In genomic region chr17:8367514-8368480, GRCm38 (mm10) we compare ENCODE assay signal across 8 mouse cellular contexts. TPM values are rescaled to one million over a fixed set of nuclear protein-coding genes. Genes with fewer than 3 reads are reported as not detected.
DNase-seq lines count a peak whose midpoint lies in the region; ATAC-seq lines count a peak whose summit lies in the region.

No protein-coding gene starts in this region.

- no peak overlapping the region for H3K4me3 ChIP-seq in heart, embryonic 15.5 days
- 0 out of 2 replicates have a peak overlapping the region, but pooled peaks have one; percentile 12 for H3K4me3 ChIP-seq in forebrain, embryonic 16.5 days (replicated peaks; ENCODE audit: low read length)
- H3K4me3 ChIP-seq in limb, embryonic 11.5 days (ENCODE audit: low read depth, low read length): no peak overlapping the region
- H3K4me3 ChIP-seq in stomach, embryonic 14.5 days (ENCODE audit: low read depth, low read length): no peak overlapping the region

- peaks cover 18% of the 10 kb centered on the region for H3K4me1 ChIP-seq in heart, embryonic 15.5 days (replicated peaks)
- H3K4me1 ChIP-seq in forebrain, embryonic 16.5 days (replicated peaks; ENCODE audit: control insufficient read depth, insufficient read depth, low read length): peaks cover 51% of the 10 kb centered on the region
- H3K4me1 ChIP-seq in limb, embryonic 11.5 days (ENCODE audit: control insufficient read depth, insufficient read depth, low read length): peaks cover 24% of the 10 kb centered on the region
- H3K4me1 ChIP-seq in stomach, embryonic 14.5 days (ENCODE audit: control insufficient read depth, insufficient read depth, low read length): peaks cover 11% of the 10 kb centered on the region; the same call in 1 of the 2 replicates

- H3K27ac ChIP-seq in heart, embryonic 15.5 days: no peak overlapping the region
- H3K27ac ChIP-seq in forebrain, embryonic 16.5 days (ENCODE audit: low read length): peak overlapping the region; percentile 99
- H3K27ac ChIP-seq in limb, embryonic 11.5 days (replicated peaks; ENCODE audit: low read depth, low read length): 0 out of 2 replicates have a peak overlapping the region, but pooled peaks have one; percentile 12
- H3K27ac ChIP-seq in stomach, embryonic 14.5 days (ENCODE audit: low read length): peak overlapping the region; percentile 58

- DNase-seq in heart, adult 18-20 months: no peak
- DNase-seq in limb, embryonic 11.5 days (ENCODE audit: low spot score): peak; percentile 40
- no peak for DNase-seq in gastrocnemius, postnatal 4 days (ENCODE audit: low spot score in 2 of 2)
- DNase-seq in liver: no peak
- no peak for DNase-seq in gastrocnemius, adult 18-20 months (ENCODE audit: low spot score)

- 0 out of 2 replicates have a peak, but pooled peaks have one; percentile 20 for ATAC-seq in heart, embryonic 15.5 days (replicated peaks; ENCODE audit: insufficient number of reproducible peaks, insufficient read depth, low FRiP score, low read depth)
- peak; percentile 53 for ATAC-seq in forebrain, embryonic 16.5 days
- ATAC-seq in limb, embryonic 11.5 days (ENCODE audit: insufficient number of reproducible peaks, low FRiP score, low TSS enrichment, low read depth): no peak
- no peak for ATAC-seq in stomach, embryonic 14.5 days (ENCODE audit: insufficient number of reproducible peaks, insufficient read depth, low FRiP score, low read depth)

- peaks cover 27% of the 10 kb centered on the region for H3K27me3 ChIP-seq in heart, embryonic 15.5 days
- no peaks in the 10 kb centered on the region for H3K27me3 ChIP-seq in forebrain, embryonic 16.5 days (replicated peaks; ENCODE audit: control insufficient read depth, insufficient read depth, low read length)
- no peaks in the 10 kb centered on the region for H3K27me3 ChIP-seq in limb, embryonic 11.5 days (ENCODE audit: control insufficient read depth, insufficient read depth, low read length)
- H3K27me3 ChIP-seq in stomach, embryonic 14.5 days (ENCODE audit: control insufficient read depth, insufficient read depth, low read length): no peaks in the 10 kb centered on the region

- H3K9ac ChIP-seq in heart, embryonic 15.5 days: no peak overlapping the region
- peak overlapping the region; percentile 64 for H3K9ac ChIP-seq in forebrain, embryonic 16.5 days (replicated peaks; ENCODE audit: low read depth, low read length)
- peak overlapping the region; percentile 45 for H3K9ac ChIP-seq in limb, embryonic 11.5 days (ENCODE audit: low read length)
- H3K9ac ChIP-seq in stomach, embryonic 14.5 days (replicated peaks; ENCODE audit: low read depth, low read length): peak overlapping the region; percentile 14; the same call in 1 of the 2 replicates

- H3K36me3 ChIP-seq in heart, embryonic 15.5 days: no peaks in the 10 kb centered on the region
- H3K36me3 ChIP-seq in forebrain, embryonic 16.5 days (ENCODE audit: control insufficient read depth, insufficient read depth): no peaks in the 10 kb centered on the region
- no peaks in the 10 kb centered on the region for H3K36me3 ChIP-seq in limb, embryonic 11.5 days (ENCODE audit: control insufficient read depth, insufficient read depth, low read length)
- no peaks in the 10 kb centered on the region for H3K36me3 ChIP-seq in stomach, embryonic 14.5 days (ENCODE audit: control insufficient read depth, insufficient read depth, low read length)

- WGBS in heart, embryonic 15.5 days: 23% methylated on average over 20 of the region's 20 CpGs
- WGBS in forebrain, embryonic 16.5 days: 5% methylated on average over 20 of the region's 20 CpGs
- WGBS in limb, embryonic 11.5 days: 23% methylated on average over 20 of the region's 20 CpGs
- 27% methylated on average over 20 of the region's 20 CpGs for WGBS in stomach, embryonic 14.5 days

- H3K9me3 ChIP-seq in heart, embryonic 15.5 days (replicated peaks): no peaks in the 10 kb centered on the region
- H3K9me3 ChIP-seq in forebrain, embryonic 16.5 days (ENCODE audit: control insufficient read depth, low read length): no peaks in the 10 kb centered on the region
- H3K9me3 ChIP-seq in limb, embryonic 11.5 days (ENCODE audit: control insufficient read depth, low read length): no peaks in the 10 kb centered on the region
- H3K9me3 ChIP-seq in stomach, embryonic 14.5 days (ENCODE audit: control insufficient read depth, low read depth, low read length): no peaks in the 10 kb centered on the region

- H3K4me2 ChIP-seq in heart, embryonic 15.5 days: peak overlapping the region; percentile 27; the same call in 1 of the 2 replicates
- H3K4me2 ChIP-seq in forebrain, embryonic 16.5 days (ENCODE audit: low read length): peak overlapping the region; percentile 44
- no peak overlapping the region for H3K4me2 ChIP-seq in limb, embryonic 11.5 days (ENCODE audit: low read depth, severe bottlenecking)
- H3K4me2 ChIP-seq in stomach, embryonic 14.5 days (replicated peaks; ENCODE audit: low read depth, low read length): 0 out of 2 replicates have a peak overlapping the region, but pooled peaks have one; percentile 5

RNA-seq across cellular contexts. Expression of gene T2, which starts 12.0 kb away (rescaled TPM):
- 1.2 and 1.9 TPM in 2 replicates for polyA plus RNA-seq in heart, embryonic 15.5 days (2015; fragmentation: Nextera tagmentation; extraction: Ambion mirVana)
- under 1 TPM; 0.59 to 0.65 TPM for total RNA-seq in heart, adult 18-20 months (2021)
- 0.22 and 0.37 TPM in 2 replicates for polyA plus RNA-seq in forebrain, embryonic 16.5 days (2015; fragmentation: Nextera tagmentation; extraction: Ambion mirVana)
- 1.2 and 2.1 TPM in 2 replicates for polyA plus RNA-seq in limb, embryonic 11.5 days (2014; fragmentation: Nextera tagmentation; extraction: Ambion mirVana)
- polyA plus RNA-seq in stomach, embryonic 14.5 days (2014; fragmentation: Nextera tagmentation; extraction: Ambion mirVana): 0.24 and 0.88 TPM in 2 replicates
- not detected for total RNA-seq in gastrocnemius, postnatal 4 days (2021)
- total RNA-seq in gastrocnemius, adult 18-20 months (2021): not detected

RNA-seq across cellular contexts. Expression of gene Prr18, which starts 30.5 kb away (rescaled TPM):
- polyA plus RNA-seq in heart, embryonic 15.5 days (2015; fragmentation: Nextera tagmentation; extraction: Ambion mirVana): 0.13 and 0.47 TPM in 2 replicates
- total RNA-seq in heart, adult 18-20 months (2021): under 1 TPM; 0.25 to 0.26 TPM
- polyA plus RNA-seq in forebrain, embryonic 16.5 days (2015; fragmentation: Nextera tagmentation; extraction: Ambion mirVana): 10.5 and 12.2 TPM in 2 replicates
- polyA plus RNA-seq in limb, embryonic 11.5 days (2014; fragmentation: Nextera tagmentation; extraction: Ambion mirVana): 0.20 and 0.45 TPM in 2 replicates
- polyA plus RNA-seq in stomach, embryonic 14.5 days (2014; fragmentation: Nextera tagmentation; extraction: Ambion mirVana): 0.69 and 0.83 TPM in 2 replicates
- under 1 TPM; 0.12 to 0.18 TPM for total RNA-seq in gastrocnemius, postnatal 4 days (2021)
- not detected for total RNA-seq in gastrocnemius, adult 18-20 months (2021)

RNA-seq across cellular contexts. Expression of gene Sft2d1, which starts 56.9 kb away (rescaled TPM):
- 58.6 and 64.0 TPM in 2 replicates for polyA plus RNA-seq in heart, embryonic 15.5 days (2015; fragmentation: Nextera tagmentation; extraction: Ambion mirVana)
- 10 to 100 TPM; 16.4 to 17.8 TPM for total RNA-seq in heart, adult 18-20 months (2021)
- polyA plus RNA-seq in forebrain, embryonic 16.5 days (2015; fragmentation: Nextera tagmentation; extraction: Ambion mirVana): 141 and 165 TPM in 2 replicates
- polyA plus RNA-seq in limb, embryonic 11.5 days (2014; fragmentation: Nextera tagmentation; extraction: Ambion mirVana): 43.0 and 43.4 TPM in 2 replicates
- 63.5 and 77.2 TPM in 2 replicates for polyA plus RNA-seq in stomach, embryonic 14.5 days (2014; fragmentation: Nextera tagmentation; extraction: Ambion mirVana)
- 10 to 100 TPM; 25.0 to 29.1 TPM for total RNA-seq in gastrocnemius, postnatal 4 days (2021)
- total RNA-seq in gastrocnemius, adult 18-20 months (2021): 1 to 10 TPM; 6.0 to 7.0 TPM

Comparison
In these comparisons a context has a peak if more than half of its experiments do, and no peak if none do; other contexts are left out.
1. ATAC-seq: peak in heart, embryonic 15.5 days (single experiment) and forebrain, embryonic 16.5 days (single experiment); none in limb, embryonic 11.5 days (single experiment) and stomach, embryonic 14.5 days (single experiment).